Mouse (Mus musculus) gastrocnemius, adult 18-20 months (tissue): Measurements from ENCODE around the gene Olfr1469. TPM values are rescaled to one million over a fixed set of nuclear protein-coding genes. Genes with fewer than 3 reads are reported as not detected.
"Not testable (repeated sequence)": the region's sequence is repeated elsewhere in the genome, so short reads cannot be mapped to it uniquely, and the experiment has no call there.

Experiments
- DNase-seq: peaks from one replicate; pipeline ENCODE4 v3.0.0; 2021; ENCODE audit warnings: low spot score
- long read RNA-seq, 2 experiments: library from polyadenylated mRNA; stranded (forward); transcript quantifications; one replicate each; pipeline ENCODE4 v2.0.0; 2021
- total RNA-seq, 2 experiments: library from RNA; stranded (reverse); gene quantifications; 2 replicates each; pipeline ENCODE4 v1.2.3; 2021

The Olfr1469 gene
- total RNA-seq: not detected
- long read RNA-seq, experiment 1: 0 reads
- long read RNA-seq, experiment 2: 0 reads

DNA sequence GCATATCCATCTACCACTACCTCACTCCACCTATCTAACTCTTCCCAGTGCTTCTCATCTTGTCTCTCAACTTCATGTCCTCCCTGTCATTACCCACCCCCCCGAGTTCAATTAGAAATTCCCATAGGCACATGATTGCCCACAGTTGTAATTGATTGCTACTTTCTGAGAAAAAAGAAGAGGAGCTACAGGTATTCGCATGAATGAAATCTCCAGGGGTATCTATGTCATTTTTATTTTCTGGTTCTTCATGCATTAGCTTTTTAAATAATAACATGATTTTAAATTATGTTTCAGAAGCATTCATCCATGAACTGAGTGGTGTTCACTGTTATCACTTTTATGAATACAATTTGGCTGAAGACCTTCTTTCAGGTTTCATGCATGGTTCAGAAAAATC lies at the start of gene Olfr1469:
Gene Olfr1469, plus strand, starts transcription at position 301 of the 400 bp plus-strand sequence.
- no peak for DNase-seq

DNA sequence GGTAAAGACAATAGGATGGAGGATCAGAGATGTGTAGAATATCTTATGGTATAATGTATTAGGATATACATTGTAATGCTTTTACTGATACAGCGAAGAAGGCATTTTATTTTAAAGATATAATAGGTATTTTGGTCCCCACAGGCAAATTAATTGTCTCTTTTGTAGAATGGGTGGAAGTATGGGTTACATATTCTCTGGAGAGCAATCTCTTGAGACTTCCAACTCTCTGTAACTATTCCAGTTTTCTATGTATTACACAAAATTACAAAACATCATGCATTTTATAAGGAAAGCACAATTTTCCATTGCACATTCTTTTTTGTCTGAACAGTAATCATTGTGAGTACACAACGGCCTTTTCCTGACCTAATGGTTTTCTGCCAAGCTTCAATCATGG lies 45.7 kb upstream of the Olfr1469 start, which contains the start of gene Olfr1467:
Gene Olfr1467, plus strand, starts transcription at position 301 of the 400 bp plus-strand sequence.
- no peak for DNase-seq

DNA sequence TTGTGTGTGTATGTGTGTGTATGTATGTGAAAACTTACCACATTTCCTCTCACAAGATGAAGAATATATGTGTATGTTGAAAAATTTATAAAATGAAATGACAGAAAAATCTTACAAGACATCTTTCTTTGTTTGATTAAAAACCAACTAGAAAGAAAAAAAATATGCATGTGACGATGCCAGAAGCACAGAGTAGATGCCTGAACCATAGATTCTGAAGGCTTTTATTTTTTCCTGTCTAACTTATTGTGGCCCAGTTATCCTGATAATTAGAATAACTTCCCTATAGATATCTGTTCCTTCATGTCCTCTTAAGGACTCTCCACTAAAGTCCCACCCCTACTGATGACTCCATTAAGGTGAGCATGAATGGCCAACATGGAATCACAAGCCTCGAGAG lies 35.5 kb downstream of the Olfr1469 start, which contains the start of gene Olfr1471:
Gene Olfr1471, plus strand, starts transcription at position 301 of the 400 bp plus-strand sequence.
- DNase-seq: not testable (repeated sequence)

DNA sequence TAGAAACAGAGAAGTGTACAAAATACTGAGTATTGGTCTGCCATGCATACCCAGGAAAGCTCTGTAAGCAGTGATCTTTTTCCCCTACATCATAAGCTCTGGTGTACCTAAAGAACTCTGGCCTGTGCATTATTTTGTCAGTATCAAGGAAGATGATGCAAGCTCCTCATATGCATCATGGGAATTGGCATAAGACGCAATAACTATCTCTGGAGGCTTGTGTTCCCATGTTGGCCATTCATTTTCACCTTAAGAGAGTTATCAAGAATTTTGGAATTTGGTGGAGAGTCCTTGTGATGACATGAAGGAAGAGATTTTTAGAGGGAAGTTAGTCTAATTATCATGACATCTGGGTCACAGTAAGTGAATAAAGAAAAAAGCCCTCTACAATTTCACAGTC lies 48.3 kb downstream of the Olfr1469 start, which contains the start of gene Olfr1472:
Gene Olfr1472, minus strand, starts transcription at position 101 of the 400 bp plus-strand sequence.
- DNase-seq: no peak

Other genes starting within 250 kb of the Olfr1469 start
- not detected for gene Olfr1461, start 244.8 kb upstream of the Olfr1469 start, total RNA-seq
- not detected for gene Olfr1462, start 222.1 kb upstream of the Olfr1469 start, total RNA-seq
- not detected for gene Olfr1463, start 176.5 kb upstream of the Olfr1469 start, total RNA-seq
- gene Olfr1465, start 92.3 kb upstream of the Olfr1469 start, total RNA-seq: not detected
- not detected for gene Olfr1466, start 69.0 kb upstream of the Olfr1469 start, total RNA-seq
- gene Olfr1467, start 45.6 kb upstream of the Olfr1469 start, total RNA-seq: not detected
- not detected for gene Olfr1471, start 35.6 kb downstream of the Olfr1469 start, total RNA-seq
- gene Olfr1472, start 48.2 kb downstream of the Olfr1469 start, total RNA-seq: not detected
- not detected for gene Olfr1474, start 61.7 kb downstream of the Olfr1469 start, total RNA-seq
- not detected for gene Olfr1475, start 72.3 kb downstream of the Olfr1469 start, total RNA-seq
- gene Olfr1477, start 92.7 kb downstream of the Olfr1469 start, total RNA-seq: not detected
- not detected for gene Olfr1480, start 120.1 kb downstream of the Olfr1469 start, total RNA-seq
- gene Olfr1484, start 175.7 kb downstream of the Olfr1469 start, total RNA-seq: not detected
- gene Olfr1487, start 209.5 kb downstream of the Olfr1469 start, total RNA-seq: not detected
- gene Olfr1489, start 223.8 kb downstream of the Olfr1469 start, total RNA-seq: not detected
- gene Olfr1490, start 243.2 kb downstream of the Olfr1469 start, total RNA-seq: not detected